Mouse (Mus musculus) thymus, adult 2 months (tissue): ENCODE measurements around the gene Vgf. TPM values are rescaled to one million over a fixed set of nuclear protein-coding genes. Genes with fewer than 3 reads are reported as not detected.

Experiments
- DNase-seq: peaks from one replicate; pipeline ENCODE4 v3.0.0; 2021
- H3K27ac ChIP-seq: fragments of 200-500 bp; 2 replicates; pipeline ENCODE4 v1.5.1; 2012; ENCODE audit warnings: low read length, control low read depth; ENCODE audit not compliant: control insufficient read depth, insufficient read depth
- H3K27me3 ChIP-seq: fragments of 200-500 bp; 2 replicates; pipeline ENCODE4 v1.6.1; 2012; ENCODE audit warnings: mild to moderate bottlenecking, low read length, moderate library complexity, mixed read lengths; ENCODE audit not compliant: control insufficient read depth, insufficient read depth
- H3K36me3 ChIP-seq: fragments of 200-500 bp; 2 replicates; pipeline ENCODE4 v1.6.1; 2012; ENCODE audit warnings: mild to moderate bottlenecking, low read length, moderate library complexity; ENCODE audit not compliant: control insufficient read depth, insufficient read depth
- H3K4me1 ChIP-seq: fragments of 200-500 bp; replicated peaks from 2 replicates; pipeline ENCODE4 v1.6.1; 2012; ENCODE audit warnings: low read length; ENCODE audit not compliant: control insufficient read depth, insufficient read depth
- H3K4me3 ChIP-seq: fragments of 200-500 bp; 2 replicates; pipeline ENCODE4 v1.5.1; 2012; ENCODE audit warnings: mild to moderate bottlenecking, low read length, control low read depth, moderate library complexity; ENCODE audit not compliant: control insufficient read depth, insufficient read depth
- CTCF ChIP-seq: fragments of 200-500 bp; IDR thresholded peaks from 2 replicates; pipeline ENCODE4 v1.5.1; 2012; ENCODE audit warnings: mild to moderate bottlenecking, control low read depth, low read length, moderate library complexity, borderline replicate concordance; ENCODE audit not compliant: control insufficient read depth, poor library complexity, insufficient read depth; ENCODE audit errors: extremely low read depth
- POLR2A ChIP-seq: fragments of 200-500 bp; IDR thresholded peaks from 2 replicates; pipeline ENCODE4 v1.6.1; 2012; ENCODE audit warnings: mild to moderate bottlenecking, low read length, control low read depth, moderate library complexity; ENCODE audit not compliant: control insufficient read depth, poor library complexity, insufficient read depth; ENCODE audit errors: extremely low read depth
- WGBS: fragments of 180-500 bp; shearing (Covaris S2); methylation state at CpG from one replicate; pipeline ENCODE4 v1.1.7; 2018; 5-methylcytosine and 5-hydroxymethylcytosine counted together
- polyA plus RNA-seq: library from polyadenylated mRNA; depleted of rRNA; stranded (reverse); fragments of >200 nt; gene quantifications from 2 replicates; pipeline ENCODE4 v1.2.3, GENCODE M21; 2012

The Vgf gene
- polyA plus RNA-seq, 1 experiment = 0.58 TPM

- no peak overlapping the region for H3K27ac ChIP-seq
- WGBS = 2% methylated on average over 52 of the region's 52 CpGs
- no peak overlapping the region for H3K4me3 ChIP-seq
- H3K27me3 ChIP-seq = peaks cover 23% of the 10 kb centered on the region
- H3K4me1 ChIP-seq = peaks cover 40% of the 10 kb centered on the region
- DNase-seq = peak; percentile 90
- H3K36me3 ChIP-seq = no peaks in the 10 kb centered on the region
- TF ChIP-seq CTCF (no peak; the same call in 1 of the 2 replicates), POLR2A (0 out of 2 replicates have a peak, but pooled peaks have one; percentile 18)
These were observed 3.6 kb downstream of the Vgf start for GRCm38 (mm10) chr5:137029643-137030415.

GRCm38 (mm10) chr5:137030416-137030810 lies 4.2 kb downstream of the Vgf start:
- Histone ChIP-seq H3K27ac (no peak overlapping the region), H3K4me1 (peaks cover 40% of the 10 kb centered on the region), H3K27me3 (peaks cover 21% of the 10 kb centered on the region), H3K36me3 (no peaks in the 10 kb centered on the region), H3K4me3 (no peak overlapping the region)
- WGBS = 18% methylated on average over 22 of the region's 22 CpGs
- DNase-seq = no peak
- TF ChIP-seq CTCF (no peak), POLR2A (0 out of 2 replicates have a peak, but pooled peaks have one; percentile 11)

- WGBS = 5% methylated on average over 78 of the region's 78 CpGs
- Histone ChIP-seq H3K4me3 (peak overlapping the region; percentile 37), H3K36me3 (no peaks in the 10 kb centered on the region), H3K4me1 (peaks cover 40% of the 10 kb centered on the region), H3K27ac (no peak overlapping the region), H3K27me3 (peaks cover 20% of the 10 kb centered on the region)
- DNase-seq = no peak
- TF ChIP-seq POLR2A = no peak
- TF ChIP-seq CTCF = no peak
These were observed 5.2 kb downstream of the Vgf start for GRCm38 (mm10) chr5:137031076-137032032.

- Histone ChIP-seq H3K27me3 (peaks cover 20% of the 10 kb centered on the region), H3K4me1 (peaks cover 40% of the 10 kb centered on the region), H3K36me3 (no peaks in the 10 kb centered on the region), H3K4me3 (peak overlapping the region; percentile 37), H3K27ac (no peak overlapping the region)
- under 1% methylated on average over 33 of the region's 33 CpGs for WGBS
- TF ChIP-seq POLR2A = no peak
- no peak for TF ChIP-seq CTCF
- DNase-seq = no peak
These were observed 5.8 kb downstream of the Vgf start for GRCm38 (mm10) chr5:137032033-137032421.

- peaks cover 20% of the 10 kb centered on the region for H3K27me3 ChIP-seq
- peaks cover 40% of the 10 kb centered on the region for H3K4me1 ChIP-seq
- H3K27ac ChIP-seq = no peak overlapping the region
- peak overlapping the region; percentile 37 for H3K4me3 ChIP-seq
- H3K36me3 ChIP-seq = peaks cover 3% of the 10 kb centered on the region
- no peak for TF ChIP-seq POLR2A
- peak; percentile 38; the same call in 1 of the 2 replicates for TF ChIP-seq CTCF
- DNase-seq = peak; percentile 90
- WGBS = 0% methylated on average over 49 of the region's 49 CpGs
These were observed 6.5 kb downstream of the Vgf start for GRCm38 (mm10) chr5:137032641-137033074.

- TF ChIP-seq POLR2A = no peak
- TF ChIP-seq CTCF = no peak
- peaks cover 7% of the 10 kb centered on the region for H3K36me3 ChIP-seq
- H3K27ac ChIP-seq = no peak overlapping the region
- peaks cover 6% of the 10 kb centered on the region; the same call in 1 of the 2 replicates for H3K27me3 ChIP-seq
- 95% methylated on average over 13 of the region's 13 CpGs for WGBS
- H3K4me3 ChIP-seq = no peak overlapping the region
- H3K4me1 ChIP-seq = peaks cover 21% of the 10 kb centered on the region
- DNase-seq = no peak
These were observed 10.0 kb downstream of the Vgf start for GRCm38 (mm10) chr5:137036211-137036610.
